Mouse (Mus musculus): ENCODE data around the gene Tmem106b. TPM values are rescaled to one million over a fixed set of nuclear protein-coding genes. Genes with fewer than 3 reads are reported as not detected.
A peak's percentile ranks its signal among the peaks of the same experiment; 100 is the strongest.

Tmem106b gene
- total RNA-seq, 2 experiments from 2014 or later: 52.0 to 76.2 TPM

GRCm38 (mm10) chr6:13073876-13074275 lies 4.3 kb downstream of the Tmem106b start:
- intact Hi-C loops (cut with DNase I): no loop called here
- no peak for DNase-seq
- no peak for TF ChIP-seq CTCF (IDR thresholded peaks at IDR 0.05)
- Histone ChIP-seq H3K4me3 (no peak overlapping the region), H3K27ac (no peak overlapping the region)

- Histone ChIP-seq H3K27ac (no peak overlapping the region), H3K4me3 (no peak overlapping the region)
- peak; percentile 16 for DNase-seq
- intact Hi-C loops (cut with DNase I): no loop called here
- TF ChIP-seq CTCF (IDR thresholded peaks at IDR 0.05): no peak
These were observed 13.3 kb downstream of the Tmem106b start for GRCm38 (mm10) chr6:13082881-13083280.

DNA sequence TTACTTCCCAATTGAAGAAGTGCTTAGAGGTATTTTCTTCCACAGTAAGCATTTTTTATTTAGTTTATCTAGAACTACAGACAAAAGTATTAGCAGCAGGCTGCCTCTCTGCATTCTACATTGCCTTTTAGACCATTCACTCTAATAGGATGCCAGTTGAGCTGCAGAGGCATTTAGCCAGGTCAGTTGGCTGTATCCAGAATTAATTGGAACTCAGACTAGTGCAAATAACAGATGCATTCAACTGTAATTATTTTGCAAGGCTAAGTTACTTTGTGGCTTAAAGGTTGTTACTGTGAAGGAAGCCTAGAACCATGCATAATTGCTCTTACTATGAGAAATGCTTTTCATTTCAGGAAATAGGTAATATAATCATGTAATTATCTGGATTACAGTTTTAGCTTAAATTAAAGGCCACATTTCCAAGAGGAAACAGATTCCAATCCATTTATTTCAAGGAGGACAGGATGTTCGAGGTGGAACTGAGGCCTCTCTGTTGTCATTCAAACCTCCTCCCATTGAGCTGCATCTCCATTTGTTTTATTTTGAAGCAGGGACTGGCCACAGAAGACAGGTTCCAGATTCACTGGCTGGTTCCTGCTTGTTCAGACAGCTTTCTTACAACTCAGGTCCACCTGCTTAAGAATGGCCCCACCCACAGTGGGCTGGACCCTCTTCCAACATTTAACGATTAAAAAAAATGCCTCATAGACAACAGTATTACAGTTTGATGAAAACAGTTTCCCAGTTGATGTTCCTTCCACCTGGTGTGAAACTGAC lies 27.3 kb downstream of the Tmem106b start:
- Histone ChIP-seq H3K4me3 (no peak overlapping the region), H3K27ac (no peak overlapping the region)
- DNase-seq: no peak
- no peak for TF ChIP-seq CTCF (IDR thresholded peaks at IDR 0.05)
- intact Hi-C loops (cut with DNase I): no loop called here

GRCm38 (mm10) chr6:13100137-13100536 lies 30.6 kb downstream of the Tmem106b start:
- Histone ChIP-seq H3K4me3 (no peak overlapping the region), H3K27ac (no peak overlapping the region)
- intact Hi-C loops (cut with DNase I): no loop called here
- TF ChIP-seq CTCF (IDR thresholded peaks at IDR 0.05): no peak
- DNase-seq: no peak

DNA sequence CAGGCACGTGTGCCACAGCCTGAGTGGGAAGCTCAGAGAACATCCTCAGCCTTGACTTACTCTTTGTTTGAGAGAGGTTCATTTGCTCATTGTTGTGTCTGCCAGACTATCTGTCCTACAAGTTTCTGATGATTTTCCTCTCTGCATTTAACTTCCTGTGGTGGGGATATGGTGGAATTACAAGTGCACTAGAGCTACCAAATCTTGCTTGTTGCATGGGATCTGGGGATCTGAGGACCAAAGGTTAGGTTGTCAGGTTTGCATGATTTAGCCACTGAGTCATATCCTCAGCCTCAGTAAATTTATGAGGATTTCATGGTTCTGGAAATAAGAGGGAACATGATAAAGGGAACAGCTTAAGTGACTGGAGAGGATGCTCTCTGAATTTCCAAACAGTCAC lies 39.1 kb downstream of the Tmem106b start:
- peak; percentile 2; the same call in 1 of the 2 replicates for TF ChIP-seq CTCF (IDR thresholded peaks at IDR 0.05)
- intact Hi-C loops (cut with DNase I): no loop called here
- Histone ChIP-seq H3K27ac (no peak overlapping the region), H3K4me3 (no peak overlapping the region)
- no peak for DNase-seq

DNA sequence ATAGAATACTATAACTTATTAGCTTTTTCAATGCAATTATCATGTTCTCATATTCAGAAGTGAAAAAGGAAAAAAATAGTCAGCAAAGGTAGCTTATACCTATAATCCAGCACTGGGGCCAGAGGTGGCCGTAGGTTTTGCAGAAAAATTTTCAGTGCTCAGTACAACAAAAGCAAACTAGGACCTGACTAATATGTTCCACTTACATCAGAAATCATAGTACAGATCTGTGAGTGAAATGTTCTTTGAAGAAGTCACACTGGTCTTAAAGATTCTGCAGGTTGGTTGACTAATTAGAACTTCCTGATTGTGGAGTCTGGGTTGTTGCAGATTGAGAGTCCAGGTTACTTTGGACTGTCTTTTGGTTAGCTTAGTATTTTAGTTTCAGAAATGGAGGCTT lies 67.7 kb downstream of the Tmem106b start:
- no peak for DNase-seq
- intact Hi-C loops (cut with DNase I): no loop called here
- no peak for TF ChIP-seq CTCF (IDR thresholded peaks at IDR 0.05)
- H3K27ac ChIP-seq: no peak overlapping the region
- H3K4me3 ChIP-seq: no peak overlapping the region

Other genes with a start within 250 kb of the Tmem106b start
- under 1 TPM in 1 of 2 experiments, not detected in 1; 0.08 TPM for gene Vwde, start 155.2 kb downstream of the Tmem106b start, total RNA-seq (2021)

Data from gastrocnemius, adult 2 months (tissue).